Mouse (Mus musculus) T-helper 17 cell (primary cell): ENCODE results near the gene Rtcb.

ENCODE experiments used
- in situ Hi-C, 2 experiments: fragments of 300-600 bp; cut with MboI, MseI; formaldehyde crosslinking; loops; 1 replicate in 1 of 2; 2 replicates in 1 of 2; pipeline ENCODE4 v1.15.1; 2025; ENCODE audit warnings: high pct_unique_total_duplicates in 2 of 2

Rtcb gene

GRCm38 (mm10) chr10:85957464-85957950 is at the start of gene Rtcb:
Gene Rtcb (minus strand): TSS chr10:85957823.
- in situ Hi-C loops: loop anchor here in 1 of 2 experiments (5.0 kb wide), 2 partner anchors 35 to 85 kb away; no protein-coding TSS in a partner anchor

- in situ Hi-C loops: no loop called here
These were observed 48.8 kb upstream of the Rtcb start for GRCm38 (mm10) chr10:86006455-86006854.

GRCm38 (mm10) chr10:86000447-86000846 is 42.8 kb upstream of the Rtcb start:
- in situ Hi-C loops: no loop called here

- in situ Hi-C loops: no loop called here
These were observed 37.0 kb upstream of the Rtcb start for GRCm38 (mm10) chr10:85994543-85995104.

GRCm38 (mm10) chr10:85993836-85994235 is 36.2 kb upstream of the Rtcb start:
- in situ Hi-C loops: no loop called here

GRCm38 (mm10) chr10:85992412-85992811 is 34.8 kb upstream of the Rtcb start:
- in situ Hi-C loops: no loop called here

GRCm38 (mm10) chr10:85989412-85990115 is 31.9 kb upstream of the Rtcb start:
- in situ Hi-C loops: no loop called here

- in situ Hi-C loops: loop anchor here (5.0 to 10.0 kb wide), 6 partner anchors 79 to 494 kb away; no protein-coding TSS in a partner anchor
These were observed 15.3 kb upstream of the Rtcb start for GRCm38 (mm10) chr10:85972915-85973314.

GRCm38 (mm10) chr10:85971826-85972225 is 14.2 kb upstream of the Rtcb start:
- in situ Hi-C loops: loop anchor here (5.0 to 10.0 kb wide), 6 partner anchors 80 to 495 kb away; no protein-coding TSS in a partner anchor

- in situ Hi-C loops: loop anchor here (5.0 to 10.0 kb wide), 8 partner anchors 45 to 497 kb away; partner anchors contain the start of gene Bpifc (in 1 of the 2)
These were observed 12.4 kb upstream of the Rtcb start for GRCm38 (mm10) chr10:85969894-85970620.

- in situ Hi-C loops: loop anchor here (5.0 to 10.0 kb wide), 2 partner anchors 46 to 89 kb away; partner anchors contain the start of gene Bpifc (in 1 of the 2)
These were observed 11.1 kb upstream of the Rtcb start for GRCm38 (mm10) chr10:85968731-85969130.

- in situ Hi-C loops: loop anchor here (5.0 to 10.0 kb wide), 2 partner anchors 47 to 89 kb away; partner anchors contain the start of gene Bpifc (in 1 of the 2)
These were observed 10.6 kb upstream of the Rtcb start for GRCm38 (mm10) chr10:85968157-85968634.

GRCm38 (mm10) chr10:85967411-85968156 is 10.0 kb upstream of the Rtcb start:
- in situ Hi-C loops: loop anchor here (5.0 to 10.0 kb wide), 2 partner anchors 47 to 90 kb away; partner anchors contain the start of gene Bpifc (in 1 of the 2)

GRCm38 (mm10) chr10:85966476-85966875 is 8.9 kb upstream of the Rtcb start:
- in situ Hi-C loops: loop anchor here (5.0 to 10.0 kb wide), 2 partner anchors 48 to 91 kb away; partner anchors contain the start of gene Bpifc (in 1 of the 2)

- in situ Hi-C loops: loop anchor here in 1 of 2 experiments (10.0 kb wide), 1 partner anchor 50 kb away; the partner anchor contains the start of gene Bpifc
These were observed 6.7 kb upstream of the Rtcb start for GRCm38 (mm10) chr10:85964316-85964715.

- in situ Hi-C loops: loop anchor here in 1 of 2 experiments (10.0 kb wide), 1 partner anchor 52 kb away; the partner anchor contains the start of gene Bpifc
These were observed 5.3 kb upstream of the Rtcb start for GRCm38 (mm10) chr10:85962897-85963296.

GRCm38 (mm10) chr10:85956871-85957419 is 678 bp downstream of the Rtcb start:
- in situ Hi-C loops: loop anchor here in 1 of 2 experiments (5.0 kb wide), 2 partner anchors 35 to 85 kb away; no protein-coding TSS in a partner anchor

- in situ Hi-C loops: no loop called here
These were observed 3.2 kb downstream of the Rtcb start for GRCm38 (mm10) chr10:85954429-85954828.

- in situ Hi-C loops: no loop called here
These were observed 4.2 kb downstream of the Rtcb start for GRCm38 (mm10) chr10:85953401-85953800.
